Mouse (Mus musculus): Measurements from ENCODE around the gene Tgfbr3. TPM values are rescaled to one million over a fixed set of nuclear protein-coding genes. Genes with fewer than 3 reads are reported as not detected.
A peak's percentile ranks its signal among the peaks of the same experiment; 100 is the strongest.
"Not testable (repeated sequence)": the region's sequence is repeated elsewhere in the genome, so short reads cannot be mapped to it uniquely, and the experiment has no call there.

Gene Tgfbr3
- polyA plus RNA-seq, 1 experiment from 2014 or later, result 2.2 TPM

GRCm38 (mm10) chr5:107223483-107223882 lies 65.9 kb downstream of the Tgfbr3 start:
- not testable (repeated sequence) for DNase-seq (ENCODE audit: low spot score); H3K27ac ChIP-seq (ENCODE audit: low read depth, low read length); H3K4me3 ChIP-seq (ENCODE audit: low read depth, low read length); H3K27me3 ChIP-seq (replicated peaks; ENCODE audit: control insufficient read depth, insufficient read depth, low read length); H3K4me1 ChIP-seq (ENCODE audit: control insufficient read depth, insufficient read depth, low read length); H3K9ac ChIP-seq (ENCODE audit: low read length); ATAC-seq; H3K36me3 ChIP-seq (ENCODE audit: control insufficient read depth, insufficient read depth, low read length); H3K9me3 ChIP-seq (replicated peaks; ENCODE audit: control insufficient read depth, low read length); H3K4me2 ChIP-seq (ENCODE audit: low read length)
- 86% methylated on average over 2 of the region's 2 CpGs for WGBS

- ATAC-seq, result no peak
- no peak overlapping the region for H3K9ac ChIP-seq (ENCODE audit: low read length)
Measured at GRCm38 (mm10) chr5:107223029-107223428, 66.4 kb downstream of the Tgfbr3 start.

GRCm38 (mm10) chr5:107222670-107223005 lies 66.8 kb downstream of the Tgfbr3 start:
- 82% methylated on average over 1 of the region's 1 CpGs for WGBS
- Histone ChIP-seq H3K4me2 (ENCODE audit: low read length) (no peak overlapping the region), H3K27me3 (replicated peaks; ENCODE audit: control insufficient read depth, insufficient read depth, low read length) (no peaks in the 10 kb centered on the region), H3K4me1 (ENCODE audit: control insufficient read depth, insufficient read depth, low read length) (peaks cover 3% of the 10 kb centered on the region; the same call in 1 of the 2 replicates), H3K36me3 (ENCODE audit: control insufficient read depth, insufficient read depth, low read length) (no peaks in the 10 kb centered on the region), H3K4me3 (ENCODE audit: low read depth, low read length) (no peak overlapping the region), H3K9me3 (replicated peaks; ENCODE audit: control insufficient read depth, low read length) (no peaks in the 10 kb centered on the region), H3K9ac (ENCODE audit: low read length) (no peak overlapping the region), H3K27ac (ENCODE audit: low read depth, low read length) (no peak overlapping the region)
- no peak for DNase-seq (ENCODE audit: low spot score)
- no peak for ATAC-seq

More at GRCm38 (mm10) chr5:107223029-107223428, 66.4 kb downstream of the Tgfbr3 start:
- no peaks in the 10 kb centered on the region for H3K9me3 ChIP-seq (replicated peaks; ENCODE audit: control insufficient read depth, low read length)
- H3K36me3 ChIP-seq (ENCODE audit: control insufficient read depth, insufficient read depth, low read length), result no peaks in the 10 kb centered on the region
- H3K4me3 ChIP-seq (ENCODE audit: low read depth, low read length), result no peak overlapping the region
- no peak for DNase-seq (ENCODE audit: low spot score)
- 82% methylated on average over 9 of the region's 9 CpGs for WGBS
- H3K27me3 ChIP-seq (replicated peaks; ENCODE audit: control insufficient read depth, insufficient read depth, low read length), result no peaks in the 10 kb centered on the region
- H3K4me2 ChIP-seq (ENCODE audit: low read length), result no peak overlapping the region
- peaks cover 3% of the 10 kb centered on the region; the same call in 1 of the 2 replicates for H3K4me1 ChIP-seq (ENCODE audit: control insufficient read depth, insufficient read depth, low read length)
- no peak overlapping the region for H3K27ac ChIP-seq (ENCODE audit: low read depth, low read length)

- Histone ChIP-seq H3K36me3 (ENCODE audit: control insufficient read depth, insufficient read depth, low read length) (no peaks in the 10 kb centered on the region), H3K4me1 (ENCODE audit: control insufficient read depth, insufficient read depth, low read length) (peaks cover 3% of the 10 kb centered on the region; the same call in 1 of the 2 replicates), H3K27me3 (replicated peaks; ENCODE audit: control insufficient read depth, insufficient read depth, low read length) (no peaks in the 10 kb centered on the region), H3K9ac (ENCODE audit: low read length) (no peak overlapping the region), H3K27ac (ENCODE audit: low read depth, low read length) (no peak overlapping the region), H3K4me2 (ENCODE audit: low read length) (no peak overlapping the region), H3K9me3 (replicated peaks; ENCODE audit: control insufficient read depth, low read length) (no peaks in the 10 kb centered on the region), H3K4me3 (ENCODE audit: low read depth, low read length) (no peak overlapping the region)
- WGBS, result 66% methylated on average over 17 of the region's 17 CpGs
- peak; percentile 23 for DNase-seq (ENCODE audit: low spot score)
- no peak for ATAC-seq
Measured at GRCm38 (mm10) chr5:107221892-107222669, 67.3 kb downstream of the Tgfbr3 start.

- 90% methylated on average over 5 of the region's 5 CpGs for WGBS
- no peak overlapping the region for H3K27ac ChIP-seq (ENCODE audit: low read depth, low read length)
- H3K9me3 ChIP-seq (replicated peaks; ENCODE audit: control insufficient read depth, low read length), result no peaks in the 10 kb centered on the region
- ATAC-seq, result no peak
- peaks cover 3% of the 10 kb centered on the region; the same call in 1 of the 2 replicates for H3K4me1 ChIP-seq (ENCODE audit: control insufficient read depth, insufficient read depth, low read length)
- DNase-seq (ENCODE audit: low spot score), result no peak
- H3K9ac ChIP-seq (ENCODE audit: low read length), result no peak overlapping the region
- H3K27me3 ChIP-seq (replicated peaks; ENCODE audit: control insufficient read depth, insufficient read depth, low read length), result no peaks in the 10 kb centered on the region
- no peak overlapping the region for H3K4me2 ChIP-seq (ENCODE audit: low read length)
- no peaks in the 10 kb centered on the region for H3K36me3 ChIP-seq (ENCODE audit: control insufficient read depth, insufficient read depth, low read length)
- no peak overlapping the region for H3K4me3 ChIP-seq (ENCODE audit: low read depth, low read length)
Measured at GRCm38 (mm10) chr5:107220936-107221335, 68.5 kb downstream of the Tgfbr3 start.

- H3K4me3 ChIP-seq (ENCODE audit: low read depth, low read length), result no peak overlapping the region
- DNase-seq (ENCODE audit: low spot score), result no peak
- ATAC-seq, result no peak
- 70% methylated on average over 6 of the region's 6 CpGs for WGBS
- peaks cover 3% of the 10 kb centered on the region; the same call in 1 of the 2 replicates for H3K4me1 ChIP-seq (ENCODE audit: control insufficient read depth, insufficient read depth, low read length)
- no peaks in the 10 kb centered on the region for H3K27me3 ChIP-seq (replicated peaks; ENCODE audit: control insufficient read depth, insufficient read depth, low read length)
- no peaks in the 10 kb centered on the region for H3K36me3 ChIP-seq (ENCODE audit: control insufficient read depth, insufficient read depth, low read length)
- H3K9me3 ChIP-seq (replicated peaks; ENCODE audit: control insufficient read depth, low read length), result no peaks in the 10 kb centered on the region
- no peak overlapping the region for H3K27ac ChIP-seq (ENCODE audit: low read depth, low read length)
- H3K9ac ChIP-seq (ENCODE audit: low read length), result no peak overlapping the region
- no peak overlapping the region for H3K4me2 ChIP-seq (ENCODE audit: low read length)
Measured at GRCm38 (mm10) chr5:107219883-107220282, 69.5 kb downstream of the Tgfbr3 start.

- 91% methylated on average over 6 of the region's 6 CpGs for WGBS
- H3K27me3 ChIP-seq (replicated peaks; ENCODE audit: control insufficient read depth, insufficient read depth, low read length), result no peaks in the 10 kb centered on the region
- H3K4me3 ChIP-seq (ENCODE audit: low read depth, low read length), result no peak overlapping the region
- H3K36me3 ChIP-seq (ENCODE audit: control insufficient read depth, insufficient read depth, low read length), result no peaks in the 10 kb centered on the region
- peaks cover 3% of the 10 kb centered on the region; the same call in 1 of the 2 replicates for H3K4me1 ChIP-seq (ENCODE audit: control insufficient read depth, insufficient read depth, low read length)
- no peaks in the 10 kb centered on the region for H3K9me3 ChIP-seq (replicated peaks; ENCODE audit: control insufficient read depth, low read length)
- H3K4me2 ChIP-seq (ENCODE audit: low read length), result no peak overlapping the region
- ATAC-seq (no peak), DNase-seq (ENCODE audit: low spot score) (no peak)
- no peak overlapping the region for H3K27ac ChIP-seq (ENCODE audit: low read depth, low read length)
- H3K9ac ChIP-seq (ENCODE audit: low read length), result no peak overlapping the region
Measured at GRCm38 (mm10) chr5:107219318-107219717, 70.1 kb downstream of the Tgfbr3 start.

GRCm38 (mm10) chr5:107218594-107218993 lies 70.8 kb downstream of the Tgfbr3 start:
- no peak overlapping the region for H3K4me3 ChIP-seq (ENCODE audit: low read depth, low read length)
- no peaks in the 10 kb centered on the region for H3K9me3 ChIP-seq (replicated peaks; ENCODE audit: control insufficient read depth, low read length)
- peaks cover 3% of the 10 kb centered on the region; the same call in 1 of the 2 replicates for H3K4me1 ChIP-seq (ENCODE audit: control insufficient read depth, insufficient read depth, low read length)
- H3K27me3 ChIP-seq (replicated peaks; ENCODE audit: control insufficient read depth, insufficient read depth, low read length), result no peaks in the 10 kb centered on the region
- no peaks in the 10 kb centered on the region for H3K36me3 ChIP-seq (ENCODE audit: control insufficient read depth, insufficient read depth, low read length)
- no peak overlapping the region for H3K9ac ChIP-seq (ENCODE audit: low read length)
- 70% methylated on average over 3 of the region's 3 CpGs for WGBS
- DNase-seq (ENCODE audit: low spot score) (no peak), ATAC-seq (no peak)
- no peak overlapping the region for H3K27ac ChIP-seq (ENCODE audit: low read depth, low read length)
- H3K4me2 ChIP-seq (ENCODE audit: low read length), result no peak overlapping the region

- 51% methylated on average over 2 of the region's 2 CpGs for WGBS
- H3K36me3 ChIP-seq (ENCODE audit: control insufficient read depth, insufficient read depth, low read length), result no peaks in the 10 kb centered on the region
- H3K4me2 ChIP-seq (ENCODE audit: low read length), result no peak overlapping the region
- no peaks in the 10 kb centered on the region for H3K9me3 ChIP-seq (replicated peaks; ENCODE audit: control insufficient read depth, low read length)
- no peak overlapping the region for H3K27ac ChIP-seq (ENCODE audit: low read depth, low read length)
- no peak for ATAC-seq
- peaks cover 3% of the 10 kb centered on the region; the same call in 1 of the 2 replicates for H3K4me1 ChIP-seq (ENCODE audit: control insufficient read depth, insufficient read depth, low read length)
- H3K27me3 ChIP-seq (replicated peaks; ENCODE audit: control insufficient read depth, insufficient read depth, low read length), result no peaks in the 10 kb centered on the region
- no peak overlapping the region for H3K9ac ChIP-seq (ENCODE audit: low read length)
- DNase-seq (ENCODE audit: low spot score), result no peak
- H3K4me3 ChIP-seq (ENCODE audit: low read depth, low read length), result no peak overlapping the region
Measured at GRCm38 (mm10) chr5:107217139-107217538, 72.3 kb downstream of the Tgfbr3 start.

Measured in forebrain, embryonic 14.5 days (tissue).